Mouse (Mus musculus) bone marrow, adult 2 months (tissue): ENCODE data around the gene Ddx59.

ENCODE experiments used
- CTCF ChIP-seq: fragments of 200-500 bp; IDR thresholded peaks from 2 replicates; pipeline ENCODE4 v1.5.1; 2011; ENCODE audit warnings: low read length, control low read depth; ENCODE audit not compliant: control insufficient read depth, insufficient read depth
- POLR2A ChIP-seq: fragments of 200-500 bp; IDR thresholded peaks from 2 replicates; pipeline ENCODE4 v1.6.1; 2011; ENCODE audit warnings: low read depth, mild to moderate bottlenecking, control low read depth, low read length, borderline replicate concordance; ENCODE audit not compliant: control insufficient read depth

DNA sequence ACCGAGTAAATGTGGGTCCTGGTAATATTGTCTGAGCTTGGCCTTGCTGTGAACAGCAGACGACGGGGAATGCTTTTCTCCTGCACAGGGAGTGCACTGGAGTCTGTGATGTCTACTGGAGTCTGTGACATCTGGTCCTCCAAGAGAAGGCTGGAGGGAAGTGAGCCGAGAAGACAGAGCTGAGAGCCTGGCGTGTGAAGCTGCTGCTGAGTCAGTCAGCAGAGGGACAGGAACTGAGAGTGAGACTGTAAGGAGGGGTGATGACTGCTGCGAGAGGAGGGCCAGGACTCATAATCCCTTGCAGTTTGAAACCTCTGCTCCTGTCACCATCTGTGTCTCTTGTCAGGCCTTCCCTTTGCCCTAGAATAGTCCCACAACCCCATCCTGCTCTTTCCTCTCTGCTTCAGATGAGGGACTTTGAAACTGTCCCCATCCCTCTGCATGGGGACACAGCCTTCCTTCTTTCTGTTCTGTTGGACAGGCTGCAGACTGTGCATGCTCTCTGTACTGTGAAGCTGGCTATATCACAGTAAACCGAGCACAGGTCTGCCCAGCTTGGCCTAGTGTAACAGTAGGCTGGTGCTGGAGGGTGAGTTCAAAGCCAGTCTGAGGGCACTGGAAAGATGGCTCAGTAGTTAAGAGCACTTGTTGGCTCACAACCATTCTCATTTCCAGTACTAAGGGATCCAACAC, 15.2 kb downstream of the Ddx59 start:
- no peak for TF ChIP-seq POLR2A
- TF ChIP-seq CTCF: no peak
